Mouse (Mus musculus) heart, postnatal 0 days (tissue): Measurements from ENCODE around the gene Itgb2l. TPM values are rescaled to one million over a fixed set of nuclear protein-coding genes. Genes with fewer than 3 reads are reported as not detected.

ENCODE experiments used
- ATAC-seq: fragments of 200-750 bp; cut with Nextera tagmentation; 2 replicates; pipeline ENCODE4 v1.8.0; 2017; ENCODE audit warnings: low read depth, moderate number of reproducible peaks, moderate library complexity; ENCODE audit not compliant: insufficient read depth
- DNase-seq: peaks from one replicate; pipeline ENCODE4 v3.0.0-alpha.2; 2016; ENCODE audit warnings: low spot score
- H3K27ac ChIP-seq: fragments of 300-500 bp; sonication (generic); 2 replicates; pipeline ENCODE4 v1.5.1; 2014; ENCODE audit warnings: low read depth, mild to moderate bottlenecking
- H3K27me3 ChIP-seq: fragments of 300-500 bp; sonication (generic); 2 replicates; pipeline ENCODE4 v1.6.1; 2014; ENCODE audit warnings: low read length, mixed read lengths; ENCODE audit not compliant: control insufficient read depth, insufficient read depth
- H3K36me3 ChIP-seq: fragments of 300-500 bp; sonication (generic); replicated peaks from 2 replicates; pipeline ENCODE4 v1.6.1; 2014; ENCODE audit warnings: low read length, mixed read lengths; ENCODE audit not compliant: control insufficient read depth, insufficient read depth
- H3K4me1 ChIP-seq: fragments of 300-500 bp; sonication (generic); 2 replicates; pipeline ENCODE4 v1.6.1; 2014; ENCODE audit warnings: antibody characterized with exemption; ENCODE audit not compliant: control insufficient read depth, insufficient read depth
- H3K4me2 ChIP-seq: fragments of 300-500 bp; sonication (generic); 2 replicates; pipeline ENCODE4 v1.6.1; 2014; ENCODE audit warnings: low read depth, mild to moderate bottlenecking, low read length, moderate library complexity
- H3K4me3 ChIP-seq: fragments of 300-500 bp; sonication (generic); 2 replicates; pipeline ENCODE4 v1.5.1; 2014; ENCODE audit warnings: low read depth, low read length
- H3K9ac ChIP-seq: fragments of 300-500 bp; sonication (generic); replicated peaks from 2 replicates; pipeline ENCODE4 v1.6.1; 2014; ENCODE audit warnings: low read depth, low read length, mixed read lengths
- H3K9me3 ChIP-seq: fragments of 300-500 bp; sonication (generic); replicated peaks from 2 replicates; pipeline ENCODE4 v1.6.1; 2016; ENCODE audit warnings: low read length; ENCODE audit not compliant: control insufficient read depth
- CTCF ChIP-seq: IDR thresholded peaks from 2 replicates; pipeline ENCODE4 v1.5.1; 2016; ENCODE audit warnings: antibody characterized with exemption, control low read depth, low read depth
- EP300 ChIP-seq: IDR thresholded peaks from 2 replicates; pipeline ENCODE4 v1.6.1; 2016; ENCODE audit warnings: antibody characterized with exemption, low read depth
- WGBS: fragments of 180-500 bp; shearing (Covaris S2); extraction: QIAGEN DNeasy Blood & Tissue Kit; methylation state at CpG from one replicate; pipeline ENCODE4 v1.1.7; 2014; 5-methylcytosine and 5-hydroxymethylcytosine counted together
- polyA plus RNA-seq: library from polyadenylated mRNA; unstranded; fragments of >200 nt; fragmentation: Nextera tagmentation; extraction: Ambion mirVana; gene quantifications from 2 replicates; pipeline ENCODE4 v1.2.1, GENCODE M21; 2015
- total RNA-seq: library from RNA; depleted of rRNA; stranded (reverse); fragments of >200 nt; gene quantifications from 2 replicates; pipeline ENCODE4 v1.2.3, GENCODE M21; 2014; ENCODE audit warnings: low replicate concordance; rRNA removed

Itgb2l gene
- total and polyA plus RNA-seq, 2 experiments from 2014 or later, result not detected

- Histone ChIP-seq H3K4me2 (no peak overlapping the region), H3K27me3 (no peaks in the 10 kb centered on the region), H3K36me3 (no peaks in the 10 kb centered on the region), H3K9me3 (no peaks in the 10 kb centered on the region), H3K9ac (no peak overlapping the region), H3K27ac (no peak overlapping the region), H3K4me3 (no peak overlapping the region), H3K4me1 (no peaks in the 10 kb centered on the region)
- TF ChIP-seq CTCF (no peak), EP300 (no peak)
- 85% methylated on average over 8 of the region's 8 CpGs for WGBS
- DNase-seq (no peak), ATAC-seq (no peak)
Measured at GRCm38 (mm10) chr16:96372752-96373118, 70.7 kb downstream of the Itgb2l start.

Other genes starting within 250 kb of the Itgb2l start
- 227 and 290 TPM in 2 replicates for gene Sh3bgr, start 243.2 kb downstream of the Itgb2l start, total RNA-seq
- gene Sh3bgr, start 243.2 kb downstream of the Itgb2l start, polyA plus RNA-seq, result 597 and 622 TPM in 2 replicates
- gene B3galt5, start 207.8 kb downstream of the Itgb2l start, total RNA-seq, result 0.08 TPM in 1 of 2 replicates, not detected in the other
- gene B3galt5, start 207.8 kb downstream of the Itgb2l start, polyA plus RNA-seq, result not detected in 2 replicates
- 6.0 TPM in 1 of 2 replicates, not detected in the other for gene Pcp4, start 24.0 kb upstream of the Itgb2l start, total RNA-seq
- gene Pcp4, start 24.0 kb upstream of the Itgb2l start, polyA plus RNA-seq, result 0.51 TPM in 1 of 2 replicates, not detected in the other